Mouse (Mus musculus): ENCODE measurements around the gene 5730596B20Rik. TPM values are rescaled to one million over a fixed set of nuclear protein-coding genes. Genes with fewer than 3 reads are reported as not detected.

5730596B20Rik gene
- polyA plus RNA-seq, 1 experiment from 2014 or later: 0.08 TPM

DNA sequence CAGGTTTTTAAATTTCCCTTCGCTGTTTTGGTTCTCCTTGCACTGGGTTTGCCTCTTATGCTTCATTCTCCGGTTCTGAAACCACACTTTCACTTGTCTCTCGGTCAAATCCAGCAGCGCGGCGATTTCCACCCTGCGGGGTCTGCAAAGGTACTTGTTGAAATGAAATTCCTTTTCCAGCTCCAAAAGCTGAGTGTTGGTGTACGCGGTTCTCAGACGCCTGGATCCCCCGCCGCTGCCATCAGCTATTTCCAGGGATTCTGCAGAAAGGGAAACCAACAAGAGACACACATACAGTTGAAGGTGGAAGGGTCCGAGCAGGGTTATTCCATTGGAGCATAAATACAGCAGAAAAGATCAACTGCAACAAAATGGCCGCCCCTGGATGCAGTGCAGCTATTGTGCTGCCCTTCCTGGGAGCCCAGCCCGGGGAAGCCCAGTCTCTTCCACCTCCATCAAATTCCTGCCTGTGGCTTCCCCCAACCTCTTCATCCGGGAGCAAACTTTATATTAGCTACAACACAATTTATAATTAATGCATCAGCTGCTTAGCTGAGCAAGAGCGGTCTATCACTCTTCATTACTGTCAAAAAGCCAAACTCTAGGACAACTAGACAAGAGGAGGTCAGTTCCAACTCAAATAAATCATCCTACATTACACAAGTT, 13.8 kb upstream of the 5730596B20Rik start:
- H3K27me3 ChIP-seq: peaks cover 98% of the 10 kb centered on the region
- 1% methylated on average over 17 of the region's 17 CpGs for WGBS
- H3K36me3 ChIP-seq: no peaks in the 10 kb centered on the region
- peak overlapping the region; percentile 5; the same call in 1 of the 2 replicates for H3K4me2 ChIP-seq
- ATAC-seq (ENCODE audit: insufficient number of reproducible peaks, insufficient read depth, low FRiP score, low TSS enrichment, low read depth): no peak
- no peak overlapping the region for H3K9ac ChIP-seq
- H3K4me3 ChIP-seq: peak overlapping the region; percentile 10; the same call in 1 of the 2 replicates
- peaks cover 8% of the 10 kb centered on the region for H3K4me1 ChIP-seq
- no peak overlapping the region for H3K27ac ChIP-seq
- no peaks in the 10 kb centered on the region for H3K9me3 ChIP-seq

GRCm38 (mm10) chr6:52164051-52164625, 13.2 kb upstream of the 5730596B20Rik start:
- WGBS: under 1% methylated on average over 39 of the region's 39 CpGs
- H3K27ac ChIP-seq: no peak overlapping the region
- no peak for ATAC-seq (ENCODE audit: insufficient number of reproducible peaks, insufficient read depth, low FRiP score, low TSS enrichment, low read depth)
- H3K27me3 ChIP-seq: peaks cover 98% of the 10 kb centered on the region
- H3K9me3 ChIP-seq: no peaks in the 10 kb centered on the region
- H3K4me2 ChIP-seq: no peak overlapping the region
- peaks cover 4% of the 10 kb centered on the region for H3K4me1 ChIP-seq
- no peak overlapping the region for H3K9ac ChIP-seq
- no peaks in the 10 kb centered on the region for H3K36me3 ChIP-seq
- H3K4me3 ChIP-seq: no peak overlapping the region

GRCm38 (mm10) chr6:52164626-52165440, 12.5 kb upstream of the 5730596B20Rik start, which contains the start of gene Hoxa2:
Gene Hoxa2 (minus strand): TSS chr6:52164831.
- H3K4me1 ChIP-seq: 0 out of 2 replicates have a peak, but pooled peaks cover 2% of the 10 kb centered on the region
- H3K27ac ChIP-seq: no peak within 1 kb of the TSS
- no peaks in the 10 kb centered on the region for H3K36me3 ChIP-seq
- under 1% methylated on average over 25 of the region's 25 CpGs for WGBS
- no peak for ATAC-seq (ENCODE audit: insufficient number of reproducible peaks, insufficient read depth, low FRiP score, low TSS enrichment, low read depth)
- no peak within 1 kb of the TSS for H3K4me2 ChIP-seq
- no peaks in the 10 kb centered on the region for H3K9me3 ChIP-seq
- H3K27me3 ChIP-seq: peaks cover 97% of the 10 kb centered on the region
- no peak within 1 kb of the TSS for H3K4me3 ChIP-seq
- H3K9ac ChIP-seq: no peak within 1 kb of the TSS

DNA sequence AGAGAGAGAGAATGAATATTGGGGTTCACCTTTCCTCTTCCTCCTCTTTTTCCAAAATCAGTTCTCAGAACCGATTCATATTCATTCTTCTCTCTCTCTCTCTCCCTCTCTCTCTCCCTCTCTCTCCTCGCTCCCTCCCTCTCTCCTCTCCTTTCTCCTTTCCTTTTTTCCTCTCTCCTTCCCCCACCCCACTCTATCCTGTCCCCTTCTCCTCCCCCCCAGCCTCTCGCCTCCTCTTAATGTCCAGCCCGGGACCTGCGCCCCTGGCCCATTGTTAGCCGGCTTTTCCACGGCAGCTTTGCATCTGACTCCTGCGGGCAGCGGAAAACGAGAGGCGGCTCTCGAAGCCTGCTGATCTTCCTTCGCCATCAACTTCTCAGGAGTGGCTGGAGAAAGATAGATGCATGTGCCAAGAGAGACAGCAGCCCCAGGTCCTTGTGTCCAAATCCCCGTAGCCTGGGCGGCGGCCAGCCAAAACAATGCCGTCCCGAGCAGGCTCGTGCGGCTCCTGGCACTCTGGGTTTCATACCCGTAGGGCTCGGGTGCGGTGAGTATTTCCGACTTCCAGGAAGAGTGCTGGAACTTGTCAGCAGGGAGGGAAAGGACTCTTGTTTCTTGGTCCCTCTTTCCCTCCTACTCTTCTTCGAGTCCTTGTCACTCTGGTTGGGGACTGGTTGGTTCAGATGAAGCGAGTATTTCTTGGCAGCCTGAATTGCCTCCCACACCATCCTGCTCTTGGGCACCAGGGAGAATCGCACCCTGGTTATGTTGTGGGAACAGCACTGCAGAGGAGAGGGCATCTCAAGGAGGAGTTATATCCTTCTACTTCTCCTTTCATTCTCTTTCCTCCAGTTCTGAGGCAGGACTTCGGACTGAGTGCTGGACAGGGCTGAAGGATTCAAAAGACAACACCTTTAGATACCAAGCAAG, 11.6 kb upstream of the 5730596B20Rik start:
- H3K4me2 ChIP-seq: no peak overlapping the region
- H3K9ac ChIP-seq: no peak overlapping the region
- H3K4me1 ChIP-seq: peaks cover 5% of the 10 kb centered on the region; the same call in 1 of the 2 replicates
- no peaks in the 10 kb centered on the region for H3K36me3 ChIP-seq
- ATAC-seq (ENCODE audit: insufficient number of reproducible peaks, insufficient read depth, low FRiP score, low TSS enrichment, low read depth): no peak
- H3K27ac ChIP-seq: no peak overlapping the region
- WGBS: under 1% methylated on average over 28 of the region's 28 CpGs
- H3K4me3 ChIP-seq: no peak overlapping the region
- no peaks in the 10 kb centered on the region for H3K9me3 ChIP-seq
- H3K27me3 ChIP-seq: peaks cover 97% of the 10 kb centered on the region

DNA sequence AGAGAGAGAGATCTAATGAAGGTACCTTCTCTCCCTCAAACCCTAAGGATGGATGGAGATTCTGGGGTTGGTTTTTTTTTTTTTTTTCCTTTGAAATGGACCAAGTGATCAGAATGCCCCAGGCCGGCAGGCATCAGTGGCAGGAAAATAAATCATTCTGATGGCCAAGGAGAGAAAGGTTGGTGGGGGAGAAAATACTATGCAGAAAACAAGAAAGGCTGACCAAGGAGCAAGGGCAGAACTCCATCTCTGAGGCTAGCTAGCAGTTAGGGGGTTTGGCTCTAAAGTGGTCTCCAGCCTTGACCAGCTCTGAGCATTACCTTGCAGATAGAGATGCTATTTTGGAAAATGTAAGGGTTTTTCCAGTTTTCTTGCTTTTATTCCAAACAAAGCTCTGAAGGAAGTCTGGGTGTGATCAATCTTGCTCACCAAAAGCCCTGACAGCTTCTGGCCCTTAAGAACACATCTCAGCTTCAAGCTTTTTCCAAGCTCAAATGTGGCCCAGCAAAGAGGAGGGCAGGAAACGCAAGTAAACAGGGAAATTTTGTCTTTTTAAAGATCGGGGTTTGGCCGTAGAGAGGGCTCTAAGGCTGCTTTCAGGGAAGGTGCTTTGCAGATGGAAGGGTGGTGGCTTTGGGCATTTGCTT, 10.7 kb upstream of the 5730596B20Rik start:
- no peak overlapping the region for H3K9ac ChIP-seq
- H3K4me1 ChIP-seq: peaks cover 5% of the 10 kb centered on the region; the same call in 1 of the 2 replicates
- H3K4me3 ChIP-seq: no peak overlapping the region
- WGBS: 3% methylated on average over 4 of the region's 4 CpGs
- no peak for ATAC-seq (ENCODE audit: insufficient number of reproducible peaks, insufficient read depth, low FRiP score, low TSS enrichment, low read depth)
- H3K9me3 ChIP-seq: no peaks in the 10 kb centered on the region
- no peak overlapping the region for H3K27ac ChIP-seq
- no peaks in the 10 kb centered on the region for H3K36me3 ChIP-seq
- H3K27me3 ChIP-seq: peaks cover 98% of the 10 kb centered on the region
- no peak overlapping the region for H3K4me2 ChIP-seq

GRCm38 (mm10) chr6:52167176-52167575, 10.1 kb upstream of the 5730596B20Rik start:
- Histone ChIP-seq H3K4me1 (peaks cover 5% of the 10 kb centered on the region; the same call in 1 of the 2 replicates), H3K4me2 (no peak overlapping the region), H3K9me3 (no peaks in the 10 kb centered on the region), H3K27ac (no peak overlapping the region), H3K9ac (no peak overlapping the region), H3K27me3 (peaks cover 98% of the 10 kb centered on the region), H3K4me3 (no peak overlapping the region), H3K36me3 (no peaks in the 10 kb centered on the region)
- WGBS: 4% methylated on average over 1 of the region's 1 CpGs
- ATAC-seq (ENCODE audit: insufficient number of reproducible peaks, insufficient read depth, low FRiP score, low TSS enrichment, low read depth): no peak

DNA sequence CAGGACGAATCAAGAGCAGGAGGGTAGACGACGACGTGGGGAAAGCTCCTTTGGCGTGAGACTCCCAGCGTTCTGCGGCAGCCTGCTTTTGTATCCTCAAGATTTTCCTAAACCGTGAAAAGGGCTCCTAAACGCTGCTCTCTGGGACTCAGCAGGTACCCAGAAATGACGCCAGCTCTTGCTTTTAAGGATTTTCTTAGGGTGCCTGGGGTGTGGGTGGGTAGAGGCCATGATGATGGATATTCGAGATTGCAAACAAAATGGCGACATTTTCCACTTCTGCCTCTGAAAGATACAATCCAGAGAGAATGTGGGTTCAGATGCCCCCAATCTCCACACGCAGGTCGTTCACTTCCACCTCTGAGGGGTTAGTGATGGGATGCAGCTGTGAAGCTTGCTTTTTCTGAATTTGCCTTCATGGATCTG, 9.5 kb upstream of the 5730596B20Rik start:
- Histone ChIP-seq H3K27ac (no peak overlapping the region), H3K9ac (no peak overlapping the region), H3K4me1 (peaks cover 11% of the 10 kb centered on the region), H3K4me2 (no peak overlapping the region), H3K9me3 (no peaks in the 10 kb centered on the region), H3K27me3 (peaks cover 99% of the 10 kb centered on the region), H3K4me3 (no peak overlapping the region), H3K36me3 (no peaks in the 10 kb centered on the region)
- WGBS: 3% methylated on average over 14 of the region's 14 CpGs
- no peak for ATAC-seq (ENCODE audit: insufficient number of reproducible peaks, insufficient read depth, low FRiP score, low TSS enrichment, low read depth)

GRCm38 (mm10) chr6:52168191-52169055, 8.9 kb upstream of the 5730596B20Rik start:
- Histone ChIP-seq H3K4me1 (peaks cover 13% of the 10 kb centered on the region), H3K27ac (no peak overlapping the region), H3K36me3 (no peaks in the 10 kb centered on the region), H3K4me3 (no peak overlapping the region), H3K4me2 (no peak overlapping the region), H3K9me3 (no peaks in the 10 kb centered on the region), H3K27me3 (peaks cover 99% of the 10 kb centered on the region), H3K9ac (no peak overlapping the region)
- no peak for ATAC-seq (ENCODE audit: insufficient number of reproducible peaks, insufficient read depth, low FRiP score, low TSS enrichment, low read depth)
- 3% methylated on average over 42 of the region's 42 CpGs for WGBS

DNA sequence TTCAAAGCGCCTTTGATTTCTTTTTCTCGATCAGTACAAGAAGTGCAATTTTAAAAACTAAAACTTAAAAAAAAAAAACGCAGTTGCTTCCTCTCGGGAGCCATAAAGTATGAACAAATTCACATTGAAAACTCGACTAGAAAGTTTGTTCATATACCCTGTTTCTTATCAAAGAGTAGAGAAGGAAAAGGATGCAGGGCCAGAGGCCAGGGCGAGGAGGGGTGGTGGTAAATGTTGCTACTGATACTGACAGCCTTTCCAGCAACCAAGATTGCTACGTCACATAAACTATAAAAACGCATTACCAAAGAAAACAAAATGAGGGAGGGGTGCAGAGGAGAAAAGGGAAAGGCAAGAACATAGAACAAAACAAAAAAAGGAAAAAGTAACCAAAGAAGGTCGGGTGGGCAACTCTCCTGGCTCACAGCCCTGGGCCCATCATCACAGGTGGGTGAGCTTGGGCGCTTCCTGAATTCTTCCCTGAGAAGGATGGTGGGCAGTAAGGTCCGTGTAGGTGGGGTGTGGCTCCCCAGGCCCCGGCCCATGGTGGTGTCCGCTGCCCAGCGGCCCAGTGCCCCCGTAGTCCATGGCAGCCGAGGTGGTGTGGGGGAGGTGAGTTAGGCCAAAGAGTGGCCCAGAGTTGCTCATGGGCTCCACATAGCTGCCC, 7.7 kb upstream of the 5730596B20Rik start:
- peaks cover 13% of the 10 kb centered on the region for H3K4me1 ChIP-seq
- H3K9ac ChIP-seq: no peak overlapping the region
- no peak overlapping the region for H3K4me2 ChIP-seq

More for the DNA sequence above, 7.7 kb upstream of the 5730596B20Rik start:
- no peak overlapping the region for H3K27ac ChIP-seq
- WGBS: 5% methylated on average over 16 of the region's 16 CpGs
- H3K36me3 ChIP-seq: no peaks in the 10 kb centered on the region
- H3K9me3 ChIP-seq: no peaks in the 10 kb centered on the region
- no peak overlapping the region for H3K4me3 ChIP-seq
- ATAC-seq (ENCODE audit: insufficient number of reproducible peaks, insufficient read depth, low FRiP score, low TSS enrichment, low read depth): no peak
- peaks cover 99% of the 10 kb centered on the region for H3K27me3 ChIP-seq
